Mouse (Mus musculus) bone marrow, adult 2 months (tissue): ENCODE data around the gene Gm10681.
"Not testable (repeated sequence)": the region's sequence is repeated elsewhere in the genome, so short reads cannot be mapped to it uniquely, and the experiment has no call there.

Source experiments
- CTCF ChIP-seq: fragments of 200-500 bp; IDR thresholded peaks from 2 replicates; pipeline ENCODE4 v1.5.1; 2011; ENCODE audit warnings: low read length, control low read depth; ENCODE audit not compliant: control insufficient read depth, insufficient read depth
- POLR2A ChIP-seq: fragments of 200-500 bp; IDR thresholded peaks from 2 replicates; pipeline ENCODE4 v1.6.1; 2011; ENCODE audit warnings: low read depth, mild to moderate bottlenecking, control low read depth, low read length, borderline replicate concordance; ENCODE audit not compliant: control insufficient read depth

DNA sequence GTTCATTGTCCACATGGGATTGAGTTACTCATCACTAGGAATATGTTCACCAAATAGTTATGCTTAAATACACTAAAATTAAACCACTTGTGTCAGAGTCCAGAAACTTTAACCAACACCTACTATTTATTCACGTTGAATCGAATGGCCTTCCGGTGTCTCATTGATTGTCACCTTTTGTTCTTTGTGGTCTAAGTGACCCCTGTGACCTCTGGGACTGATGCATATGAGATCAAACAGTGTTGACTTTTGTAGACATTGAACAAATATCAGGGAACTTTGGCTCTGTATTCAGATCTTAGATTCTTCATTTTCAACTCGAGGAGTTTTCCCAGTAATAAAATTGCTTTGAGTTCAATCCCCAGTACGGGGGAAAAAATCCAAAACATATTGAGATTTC is 27.9 kb downstream of the Gm10681 start:
- not testable (repeated sequence) for TF ChIP-seq CTCF, POLR2A
